15 mouse cellular contexts compared by ENCODE assay signal in the genomic region with DNA sequence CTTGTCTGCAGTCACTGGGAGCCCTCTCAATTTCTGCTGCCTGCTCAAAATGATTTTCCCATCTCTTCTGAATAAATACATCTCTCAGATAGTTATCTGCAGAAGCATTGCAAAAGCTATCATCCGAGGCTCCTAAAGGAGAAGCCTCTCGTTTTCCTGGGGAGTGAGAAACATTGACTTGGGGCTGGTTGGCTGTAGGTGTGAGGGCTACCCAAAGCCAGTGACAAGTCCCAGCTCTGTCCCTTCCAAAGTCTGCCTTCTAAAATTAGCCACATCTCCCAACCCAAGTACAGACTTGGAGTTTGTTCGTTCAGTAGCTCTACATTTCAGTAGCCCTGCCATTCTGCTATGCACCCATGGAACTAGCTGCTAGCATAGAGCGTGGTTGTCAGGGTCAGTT. TPM values are rescaled to one million over a fixed set of nuclear protein-coding genes. Genes with fewer than 3 reads are reported as not detected.
A peak's percentile ranks its signal among the peaks of the same experiment; 100 is the strongest.
DNase-seq lines count a peak whose midpoint lies in the region; ATAC-seq lines count a peak whose summit lies in the region.
"Had no signal": no experiment of that assay in that cellular context is flagged by ENCODE, and none has a peak within 500 bp of the region (broad histone marks: within the 10 kb centered on the region; RNA-seq: fewer than 3 reads in every experiment).

No protein-coding gene starts in this region.

- ATAC-seq in hindbrain, embryonic 13.5 days (ENCODE audit: low FRiP score), result no peak
- ATAC-seq in hindbrain, embryonic 11.5 days (ENCODE audit: low FRiP score), result no peak
- ATAC-seq in neural tube, embryonic 13.5 days (ENCODE audit: low read depth), result no peak

- no peaks in the 10 kb centered on the region for H3K9me3 ChIP-seq in hindbrain, embryonic 13.5 days
- H3K9me3 ChIP-seq in hindbrain, embryonic 11.5 days (ENCODE audit: control insufficient read depth, low read length), result no peaks in the 10 kb centered on the region
- H3K9me3 ChIP-seq in neural tube, embryonic 13.5 days, result no peaks in the 10 kb centered on the region
- H3K9me3 ChIP-seq: embryonic facial prominence, embryonic 13.5 days; hindbrain, embryonic 10.5 days; intestine, embryonic 15.5 days; neural tube, embryonic 12.5 days had no signal

- peaks cover 68% of the 10 kb centered on the region for H3K4me1 ChIP-seq in hindbrain, embryonic 13.5 days (replicated peaks)
- H3K4me1 ChIP-seq in hindbrain, embryonic 11.5 days (replicated peaks; ENCODE audit: control insufficient read depth, insufficient read depth, low read length), result no peaks in the 10 kb centered on the region
- peaks cover 73% of the 10 kb centered on the region for H3K4me1 ChIP-seq in neural tube, embryonic 13.5 days (replicated peaks)

- peak; percentile 73 for DNase-seq in heart, adult 11 months
- no peak for DNase-seq in heart, adult 18-20 months
- DNase-seq in hindbrain, embryonic 11.5 days (ENCODE audit: low spot score), result no peak
- DNase-seq in neural tube, embryonic 10.5 days (ENCODE audit: extremely low spot score, low spot score), result no peak
- no peak for DNase-seq in ovary, postnatal 14 days (ENCODE audit: low spot score)
- DNase-seq: cerebellum, adult 2 months; liver; right cerebral cortex, postnatal 4 days; thymus, postnatal 4 days had no signal

- no peak overlapping the region for H3K4me3 ChIP-seq in hindbrain, embryonic 13.5 days
- no peak overlapping the region for H3K4me3 ChIP-seq in hindbrain, embryonic 11.5 days (ENCODE audit: low read depth, low read length)
- no peak overlapping the region for H3K4me3 ChIP-seq in neural tube, embryonic 13.5 days
- H3K4me3 ChIP-seq: embryonic facial prominence, embryonic 13.5 days; hindbrain, embryonic 10.5 days; intestine, embryonic 15.5 days; neural tube, embryonic 12.5 days had no signal

- 87% methylated on average over 4 of the region's 4 CpGs for WGBS in hindbrain, embryonic 13.5 days
- whole genome bisulfite sequencing in hindbrain, embryonic 11.5 days, result 96% methylated on average over 4 of the region's 4 CpGs
- WGBS in neural tube, embryonic 13.5 days, result 90% methylated on average over 4 of the region's 4 CpGs

- peak overlapping the region; percentile 73; the same call in 1 of the 2 replicates for H3K27ac ChIP-seq in hindbrain, embryonic 13.5 days
- no peak overlapping the region for H3K27ac ChIP-seq in hindbrain, embryonic 11.5 days (ENCODE audit: low read depth, low read length)
- peak overlapping the region; percentile 75 for H3K27ac ChIP-seq in neural tube, embryonic 13.5 days (replicated peaks)
- H3K27ac ChIP-seq: hindbrain, embryonic 10.5 days had no signal

- no peak overlapping the region for H3K9ac ChIP-seq in hindbrain, embryonic 13.5 days
- no peak overlapping the region for H3K9ac ChIP-seq in hindbrain, embryonic 11.5 days (ENCODE audit: low read depth, low read length)
- H3K9ac ChIP-seq in neural tube, embryonic 13.5 days, result no peak overlapping the region
- H3K9ac ChIP-seq: embryonic facial prominence, embryonic 13.5 days; intestine, embryonic 15.5 days; neural tube, embryonic 12.5 days had no signal

- H3K27me3 ChIP-seq in hindbrain, embryonic 13.5 days, result no peaks in the 10 kb centered on the region
- no peaks in the 10 kb centered on the region for H3K27me3 ChIP-seq in hindbrain, embryonic 11.5 days (ENCODE audit: control insufficient read depth, insufficient read depth, low read length)
- H3K27me3 ChIP-seq in neural tube, embryonic 13.5 days, result no peaks in the 10 kb centered on the region
- H3K27me3 ChIP-seq: embryonic facial prominence, embryonic 13.5 days; intestine, embryonic 15.5 days; neural tube, embryonic 12.5 days had no signal

- H3K36me3 ChIP-seq in hindbrain, embryonic 13.5 days, result peaks cover 6% of the 10 kb centered on the region
- H3K36me3 ChIP-seq in hindbrain, embryonic 11.5 days (ENCODE audit: control insufficient read depth, insufficient read depth, low read length), result no peaks in the 10 kb centered on the region
- H3K36me3 ChIP-seq in neural tube, embryonic 13.5 days, result peaks cover 5% of the 10 kb centered on the region; the same call in 1 of the 2 replicates
- H3K36me3 ChIP-seq: intestine, embryonic 15.5 days had no signal

- H3K4me2 ChIP-seq in hindbrain, embryonic 13.5 days, result no peak overlapping the region
- H3K4me2 ChIP-seq in hindbrain, embryonic 11.5 days (replicated peaks; ENCODE audit: low read depth, low read length), result no peak overlapping the region
- no peak overlapping the region for H3K4me2 ChIP-seq in neural tube, embryonic 13.5 days
- H3K4me2 ChIP-seq: embryonic facial prominence, embryonic 13.5 days had no signal

RNA-seq across cellular contexts. Expression of a gene that starts 22.3 kb away (rescaled TPM):
- total RNA-seq in heart, adult 18-20 months (2021), result 1 to 10 TPM; 2.9 to 4.6 TPM
- 16.7 and 18.2 TPM in 2 replicates for polyA plus RNA-seq in hindbrain, embryonic 13.5 days (2015; fragmentation: Nextera tagmentation; extraction: Ambion mirVana)
- polyA plus RNA-seq in hindbrain, embryonic 11.5 days (2014; fragmentation: Nextera tagmentation; extraction: Ambion mirVana), result 22.8 and 34.8 TPM in 2 replicates
- 15.3 and 18.2 TPM in 2 replicates for polyA plus RNA-seq in neural tube, embryonic 13.5 days (2015; fragmentation: Nextera tagmentation; extraction: Ambion mirVana)
